Mouse (Mus musculus): Measurements from ENCODE around the gene Sord. TPM values are rescaled to one million over a fixed set of nuclear protein-coding genes. Genes with fewer than 3 reads are reported as not detected.

The Sord gene
- total RNA-seq (2023) = 10 to 100 TPM; 21.0 to 21.7 TPM

GRCm38 (mm10) chr2:122234611-122235288, at the start of gene Sord:
TSS of gene Sord (plus strand) at chr2:122234749.

GRCm38 (mm10) chr2:122186106-122186505, 48.4 kb upstream of the Sord start, which contains the start of the genes Patl2 and Terb2:
TSS of gene Patl2 (minus strand) at chr2:122186189.
TSS of gene Terb2 (plus strand) at chr2:122186272.

GRCm38 (mm10) chr2:122298096-122298499, 63.5 kb downstream of the Sord start, which contains the start of gene Duox2:
TSS of gene Duox2 (minus strand) at chr2:122298449.

GRCm38 (mm10) chr2:122298596-122299490, 64.3 kb downstream of the Sord start, which contains the start of gene Duoxa2:
TSS of gene Duoxa2 (plus strand) at chr2:122298900.

GRCm38 (mm10) chr2:122313536-122313935, 79.0 kb downstream of the Sord start, which contains the start of gene Duoxa1:
TSS of gene Duoxa1 (minus strand) at chr2:122313730.

Other genes with a start within 250 kb of the Sord start
- 10 to 100 TPM; 31.1 to 39.3 TPM for gene Eif3j1, start 206.2 kb upstream of the Sord start, total RNA-seq (2023)
- 10 to 100 TPM; 29.3 to 33.4 TPM for gene Spg11, start 116.4 kb upstream of the Sord start, total RNA-seq (2023)
- gene B2m, start 87.1 kb upstream of the Sord start, total RNA-seq (2023) = 1,000 to 10,000 TPM; 3,138 to 3,356 TPM
- under 1 TPM; 0.49 to 0.71 TPM for gene Trim69, start 74.0 kb upstream of the Sord start, total RNA-seq (2023)
- gene Patl2, start 48.6 kb upstream of the Sord start, total RNA-seq (2023) = under 1 TPM in 1 of 2 experiments, not detected in 1; 0.18 TPM
- not detected for gene Terb2, start 48.5 kb upstream of the Sord start, total RNA-seq (2023)
- not detected for gene Duox2, start 63.7 kb downstream of the Sord start, total RNA-seq (2023)
- not detected for gene Duoxa2, start 64.2 kb downstream of the Sord start, total RNA-seq (2023)
- not detected for gene Duoxa1, start 79.0 kb downstream of the Sord start, total RNA-seq (2023)
- not detected for gene Duox1, start 80.9 kb downstream of the Sord start, total RNA-seq (2023)
- 1 to 10 TPM; 1.5 to 2.7 TPM for gene Shf, start 134.4 kb downstream of the Sord start, total RNA-seq (2023)
- 10 to 100 TPM; 17.0 to 19.9 TPM for gene Slc28a2, start 191.7 kb downstream of the Sord start, total RNA-seq (2023)

All from monocyte, adult 59 days (primary cell).